Mouse (Mus musculus) C2C12 (cell line): ENCODE data around the gene Nav2. TPM values are rescaled to one million over a fixed set of nuclear protein-coding genes. Genes with fewer than 3 reads are reported as not detected.

Experiments
- H3K27me3 ChIP-seq: one replicate; pipeline ENCODE4 v1.6.1; 2011; ENCODE audit not compliant: control insufficient read depth, insufficient read depth, insufficient read length
- H3K36me3 ChIP-seq: one replicate; pipeline ENCODE4 v1.6.1; 2011; ENCODE audit not compliant: control insufficient read depth, insufficient read depth
- H3K4me3 ChIP-seq: one replicate; pipeline ENCODE4 v1.5.1; 2011; ENCODE audit warnings: mild to moderate bottlenecking, control low read depth; ENCODE audit not compliant: poor library complexity, insufficient read depth, severe bottlenecking
- H3K79me2 ChIP-seq: one replicate; pipeline ENCODE4 v1.6.1; 2011; ENCODE audit not compliant: control insufficient read depth, insufficient read depth
- H3K79me3 ChIP-seq: one replicate; pipeline ENCODE4 v1.6.1; 2011; ENCODE audit warnings: low read depth, control low read depth
- H3ac ChIP-seq: one replicate; pipeline ENCODE3; 2011; ENCODE audit warnings: low read depth; ENCODE audit not compliant: control insufficient read depth, insufficient read length
- CEBPB ChIP-seq: IDR thresholded peaks from one replicate; pipeline ENCODE4 v1.6.1; 2011; ENCODE audit warnings: low read depth, mild to moderate bottlenecking, control low read depth, moderate library complexity
- CTCF ChIP-seq: IDR thresholded peaks from one replicate; pipeline ENCODE4 v1.5.1; 2011; ENCODE audit not compliant: control insufficient read depth, insufficient read depth, insufficient read length
- FOSL1 ChIP-seq: IDR thresholded peaks from one replicate; pipeline ENCODE4 v1.8.0; 2011; ENCODE audit warnings: mild to moderate bottlenecking, low read length; ENCODE audit not compliant: poor library complexity, insufficient read depth, severe bottlenecking
- MAX ChIP-seq: IDR thresholded peaks from one replicate; pipeline ENCODE4 v1.6.1; 2011; ENCODE audit warnings: mild to moderate bottlenecking, control low read depth
- MYOD1 ChIP-seq: IDR thresholded peaks from one replicate; pipeline ENCODE4 v1.6.1; 2011; ENCODE audit warnings: low read depth; ENCODE audit not compliant: control insufficient read depth, insufficient read length
- MYOG ChIP-seq: IDR thresholded peaks from one replicate; pipeline ENCODE4 v1.6.1; 2011; ENCODE audit not compliant: control insufficient read depth, insufficient read length; ENCODE audit errors: extremely low read depth
- USF1 ChIP-seq: IDR thresholded peaks from one replicate; pipeline ENCODE4 v1.6.1; 2011; ENCODE audit warnings: low read depth, mild to moderate bottlenecking, control low read depth, moderate library complexity
- polyA plus RNA-seq: library from polyadenylated mRNA; unstranded; fragments of >200 nt; fragmentation: generic; extraction: Trizol; gene quantifications from one replicate; pipeline ENCODE4 v1.2.1, GENCODE M21; 2012; ENCODE audit warnings: missing spikeins

Nav2 gene
- polyA plus RNA-seq, 1 experiment: 4.7 TPM

DNA sequence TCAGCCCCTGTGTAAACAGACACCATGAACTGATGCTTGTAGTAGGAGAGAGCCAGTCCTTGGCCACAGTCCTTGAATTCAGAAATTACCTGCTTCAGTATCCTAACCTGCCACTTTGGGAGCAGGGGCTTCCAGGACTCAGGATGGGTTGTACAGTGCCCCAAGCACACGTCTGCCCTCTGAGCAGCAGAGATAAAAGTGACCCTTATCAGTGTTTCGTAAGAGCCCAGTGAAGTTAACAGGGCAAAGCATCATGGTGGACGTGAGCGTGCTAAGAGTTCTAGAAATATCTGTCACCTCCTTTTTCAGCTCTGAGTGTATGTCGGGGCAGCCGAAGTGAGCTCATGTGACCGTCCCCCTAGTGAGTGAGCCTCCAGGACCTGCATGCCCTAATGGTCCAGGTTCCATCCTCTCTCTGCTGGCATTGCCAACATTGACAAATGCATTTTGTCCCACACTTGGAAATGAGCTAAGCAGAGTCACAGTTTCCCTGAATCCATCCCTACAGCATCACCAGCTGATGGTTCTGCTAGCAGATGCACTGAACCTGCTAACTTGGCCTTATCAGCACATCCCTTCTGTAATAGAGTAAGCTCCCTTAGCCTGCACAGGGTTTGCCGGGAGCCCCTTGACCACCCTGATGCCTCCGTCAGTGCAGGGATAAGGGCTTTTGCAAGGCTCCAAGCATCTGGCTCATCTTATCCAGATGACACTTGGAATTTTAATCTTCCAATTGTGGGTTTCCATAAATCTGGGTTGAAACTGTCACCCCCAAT lies 418.6 kb downstream of the Nav2 start:
- TF ChIP-seq MYOG (no peak), MAX (no peak), CEBPB (no peak)
- Histone ChIP-seq H3K79me2 (peaks cover 30% of the 10 kb centered on the region), H3K79me3 (peaks cover 4% of the 10 kb centered on the region), H3K4me3 (no peak overlapping the region), H3ac (no peak overlapping the region), H3K27me3 (no peaks in the 10 kb centered on the region), H3K36me3 (no peaks in the 10 kb centered on the region)

DNA sequence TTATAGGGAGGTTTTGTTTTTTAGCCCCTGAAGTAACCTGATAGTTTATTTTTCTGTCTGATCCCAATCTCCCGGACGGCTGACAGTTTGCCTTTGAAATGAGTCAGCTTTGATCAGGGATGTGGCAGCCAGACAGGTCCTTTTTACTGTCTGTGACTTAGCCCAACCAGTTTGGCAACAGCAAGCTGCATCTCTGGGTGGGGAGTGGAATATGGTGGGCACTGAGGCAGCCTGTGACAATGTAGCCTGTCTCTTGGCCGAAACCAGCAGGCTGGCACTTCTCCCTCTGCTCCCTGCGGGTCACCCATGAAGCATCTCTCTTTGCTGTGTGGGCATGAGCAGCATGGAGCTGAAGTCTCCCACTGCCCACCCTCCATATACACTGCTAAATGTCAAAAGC lies 421.7 kb downstream of the Nav2 start:
- H3K79me2 ChIP-seq: peaks cover 30% of the 10 kb centered on the region
- no peak for TF ChIP-seq FOSL1
- no peak for TF ChIP-seq MYOG
- TF ChIP-seq MAX: no peak
- no peak for TF ChIP-seq MYOD1
- no peak for TF ChIP-seq CTCF
- no peak for TF ChIP-seq USF1
- TF ChIP-seq CEBPB: no peak
- no peaks in the 10 kb centered on the region for H3K27me3 ChIP-seq
- H3K4me3 ChIP-seq: no peak overlapping the region
- H3ac ChIP-seq: peak overlapping the region; percentile 30
- no peaks in the 10 kb centered on the region for H3K79me3 ChIP-seq
- H3K36me3 ChIP-seq: no peaks in the 10 kb centered on the region

DNA sequence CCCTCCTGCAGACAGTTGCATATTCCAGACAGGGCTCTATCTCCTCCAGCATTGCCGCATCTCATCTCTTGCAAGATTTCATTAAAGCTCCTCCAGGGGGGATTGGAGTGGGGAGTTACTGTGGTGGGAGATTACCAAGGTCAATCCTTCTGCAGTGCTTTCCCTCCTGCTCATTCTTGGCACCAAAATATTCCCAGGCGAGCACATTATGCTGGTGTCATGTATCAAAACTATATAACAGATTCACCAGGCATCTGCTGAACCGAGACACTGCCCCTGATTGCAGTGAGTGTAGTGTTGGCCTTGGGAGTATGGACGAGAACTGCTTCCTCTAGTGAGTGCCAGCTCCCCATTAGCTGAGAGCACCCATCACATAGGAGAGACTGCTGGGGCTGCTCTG lies 423.4 kb downstream of the Nav2 start:
- Histone ChIP-seq H3ac (no peak overlapping the region), H3K79me3 (peaks cover 5% of the 10 kb centered on the region), H3K36me3 (no peaks in the 10 kb centered on the region), H3K27me3 (no peaks in the 10 kb centered on the region), H3K4me3 (no peak overlapping the region), H3K79me2 (peaks cover 42% of the 10 kb centered on the region)
- TF ChIP-seq CTCF: no peak
- no peak for TF ChIP-seq MYOD1

DNA sequence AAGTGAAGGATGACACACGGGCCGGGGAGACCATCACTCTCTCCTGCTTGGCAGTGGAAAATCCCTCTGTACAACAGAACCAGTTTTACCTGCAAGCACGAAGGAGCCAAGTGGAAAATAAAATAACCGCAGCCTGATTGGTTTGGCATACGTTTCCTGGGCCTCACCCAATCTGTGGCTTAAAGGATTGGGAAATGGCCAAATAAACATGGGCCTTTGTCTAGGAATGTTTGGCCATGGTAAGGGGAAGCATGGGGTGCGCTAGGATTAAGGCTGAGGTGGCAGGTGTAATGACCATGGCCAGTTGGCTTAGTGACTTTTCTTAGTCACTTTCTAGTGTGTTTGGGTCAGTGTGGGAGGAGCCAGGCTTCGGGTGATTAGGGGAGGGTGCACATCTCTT lies 424.1 kb downstream of the Nav2 start:
- Histone ChIP-seq H3K4me3 (no peak overlapping the region), H3ac (no peak overlapping the region)

DNA sequence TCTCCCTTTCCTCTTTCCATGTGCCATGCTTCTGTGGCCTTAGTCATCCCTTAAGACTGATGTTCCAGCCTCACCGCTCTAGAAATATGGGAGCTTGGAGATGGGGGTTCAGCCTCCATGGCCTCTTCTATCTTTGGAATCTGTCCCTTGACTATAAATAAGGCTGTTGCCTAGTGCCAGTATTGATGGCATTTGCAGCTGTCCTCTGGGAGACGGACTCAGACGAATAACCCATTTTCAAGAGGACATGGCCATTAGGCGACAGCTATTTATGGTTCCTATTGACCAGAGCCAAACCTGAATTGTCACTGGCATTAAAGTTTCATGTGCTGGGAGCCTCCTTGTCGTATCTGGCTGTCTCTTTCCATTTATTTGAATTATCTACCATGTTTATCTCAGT lies 425.6 kb downstream of the Nav2 start:
- H3K79me3 ChIP-seq: peaks cover 5% of the 10 kb centered on the region
- TF ChIP-seq CEBPB (no peak), MYOD1 (peak; percentile 10)

More for the DNA sequence above, 424.1 kb downstream of the Nav2 start:
- peaks cover 5% of the 10 kb centered on the region for H3K79me3 ChIP-seq
- no peaks in the 10 kb centered on the region for H3K27me3 ChIP-seq
- H3K79me2 ChIP-seq: peaks cover 35% of the 10 kb centered on the region
- H3K36me3 ChIP-seq: no peaks in the 10 kb centered on the region
- TF ChIP-seq CTCF (no peak), FOSL1 (no peak), MAX (no peak), CEBPB (no peak), MYOG (no peak), USF1 (no peak), MYOD1 (no peak)

DNA sequence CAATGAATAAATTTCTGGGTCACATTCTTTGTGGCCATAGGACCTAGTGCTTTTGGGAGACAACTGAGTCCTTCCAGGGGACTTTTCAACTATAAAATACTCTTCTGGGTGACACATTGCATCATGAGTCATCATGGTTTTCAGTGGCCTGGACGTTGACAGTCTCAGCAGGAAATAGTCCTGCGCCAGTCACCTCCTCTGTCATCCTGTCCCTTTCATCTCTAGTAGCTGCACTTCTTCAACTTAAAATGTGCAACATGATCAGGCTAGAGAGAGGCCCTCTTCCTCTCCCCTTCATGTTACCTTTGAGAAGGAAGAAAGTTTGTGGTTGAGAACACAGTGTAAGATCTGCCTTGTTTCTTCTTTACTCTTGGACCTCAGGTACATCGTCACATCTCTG lies 426.5 kb downstream of the Nav2 start:
- Histone ChIP-seq H3K79me3 (peaks cover 5% of the 10 kb centered on the region), H3K27me3 (no peaks in the 10 kb centered on the region), H3K79me2 (peaks cover 27% of the 10 kb centered on the region), H3ac (no peak overlapping the region), H3K4me3 (no peak overlapping the region), H3K36me3 (no peaks in the 10 kb centered on the region)
- TF ChIP-seq CEBPB (peak; percentile 27), FOSL1 (no peak), MAX (no peak)

More for the DNA sequence above, 425.6 kb downstream of the Nav2 start:
- Histone ChIP-seq H3K27me3 (no peaks in the 10 kb centered on the region), H3K36me3 (no peaks in the 10 kb centered on the region), H3ac (no peak overlapping the region), H3K4me3 (no peak overlapping the region), H3K79me2 (peaks cover 27% of the 10 kb centered on the region)

DNA sequence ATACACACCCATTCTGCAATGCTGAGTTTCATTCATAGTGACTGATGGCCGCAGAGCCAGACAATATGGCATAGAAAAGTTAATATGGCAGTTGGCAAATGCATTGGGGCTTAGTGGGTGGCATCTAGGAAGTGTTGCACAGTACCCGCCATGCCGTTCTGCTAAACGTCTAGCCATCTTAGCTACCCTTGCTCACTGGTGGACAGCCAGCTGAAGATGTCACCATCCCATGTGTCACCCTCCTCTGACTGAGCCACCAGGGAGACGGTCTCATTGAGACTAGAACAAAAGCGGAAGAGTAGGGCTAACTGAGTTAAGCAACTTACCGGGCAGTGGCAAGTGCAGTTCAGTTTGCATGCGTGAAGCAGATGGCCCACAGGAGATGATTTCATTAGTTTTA lies 428.2 kb downstream of the Nav2 start:
- no peaks in the 10 kb centered on the region for H3K27me3 ChIP-seq
- H3K36me3 ChIP-seq: no peaks in the 10 kb centered on the region
- peaks cover 21% of the 10 kb centered on the region for H3K79me2 ChIP-seq
- no peak overlapping the region for H3ac ChIP-seq
- peaks cover 5% of the 10 kb centered on the region for H3K79me3 ChIP-seq
- H3K4me3 ChIP-seq: no peak overlapping the region
- TF ChIP-seq MAX (no peak), MYOG (no peak), CEBPB (no peak), USF1 (no peak), MYOD1 (no peak), CTCF (no peak), FOSL1 (no peak)
